Mouse (Mus musculus) megakaryocyte, embryonic 14.5 days (primary cell): ENCODE data around the gene Prdm8.

Experiments
- FLI1 ChIP-seq: IDR thresholded peaks from 2 replicates; pipeline ENCODE4 v1.6.1; 2012; ENCODE audit warnings: low read length, inconsistent platforms, mixed read lengths
- GATA1 ChIP-seq: IDR thresholded peaks from 3 replicates; pipeline ENCODE4 v1.6.1; 2012; ENCODE audit warnings: mixed read lengths, low read length, inconsistent platforms, borderline replicate concordance

- TF ChIP-seq GATA1, result no peak
- TF ChIP-seq FLI1, result no peak
Measured at GRCm38 (mm10) chr5:98226710-98227109, 59.7 kb downstream of the Prdm8 start.
